Mouse (Mus musculus): ENCODE results near the gene Gm44503.

DNA sequence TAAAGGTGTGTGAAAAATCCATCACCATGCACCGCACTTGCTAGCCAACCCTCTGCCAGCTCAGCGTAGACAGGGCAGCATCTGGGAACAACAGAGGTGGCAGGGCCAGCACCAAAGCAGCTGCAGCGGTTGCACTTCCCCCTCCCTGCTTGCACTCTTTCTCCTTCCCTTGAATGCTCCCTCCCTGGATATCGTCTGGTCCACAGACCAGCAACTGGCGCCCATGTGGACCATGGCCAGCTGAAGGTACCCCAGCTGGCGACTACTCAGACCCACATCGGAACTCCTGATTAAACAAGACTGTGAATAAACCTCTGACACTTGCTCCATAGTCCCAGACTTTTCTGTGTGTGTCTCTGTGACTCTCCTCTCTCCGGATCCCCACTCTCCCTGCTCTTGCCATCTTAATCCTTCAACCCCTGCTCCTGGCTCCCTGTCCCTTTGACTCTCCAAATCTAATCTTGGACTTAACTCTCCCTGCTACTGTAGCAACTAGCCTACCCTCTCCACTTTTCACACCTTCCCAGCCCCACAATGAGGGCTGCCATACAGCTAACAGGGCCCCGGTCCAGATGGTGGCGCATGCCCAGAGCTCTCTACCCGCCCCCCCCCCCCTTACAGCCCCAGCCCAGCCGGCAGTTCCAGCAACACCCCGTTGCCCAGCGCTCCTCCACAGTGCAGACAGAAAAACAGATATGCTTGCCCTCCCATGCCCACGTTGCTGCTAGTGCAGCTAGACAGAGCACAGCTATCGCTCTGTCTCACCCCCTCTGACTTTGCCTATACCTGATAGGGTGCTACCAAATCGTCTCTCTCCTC is 67.4 kb downstream of the Gm44503 start:
- TF ChIP-seq CEBPB (IDR thresholded peaks at IDR 0.05; ENCODE audit: low read depth), result no peak
- TF ChIP-seq MAX (IDR thresholded peaks at IDR 0.05), result no peak
- no peak for TF ChIP-seq CTCF (IDR thresholded peaks at IDR 0.05; ENCODE audit: control insufficient read depth, insufficient read depth, insufficient read length)
- TF ChIP-seq FOSL1 (IDR thresholded peaks at IDR 0.05; ENCODE audit: insufficient read depth, low read length, poor library complexity, severe bottlenecking), result no peak

Measured in C2C12 (cell line).